Mouse (Mus musculus): ENCODE measurements around the gene Nrip3. TPM values are rescaled to one million over a fixed set of nuclear protein-coding genes. Genes with fewer than 3 reads are reported as not detected.

Gene Nrip3
- polyA plus RNA-seq (2012; rRNA removed), result 3.2 and 3.3 TPM in 2 replicates

GRCm38 (mm10) chr7:109781470-109782203 lies at the start of gene Nrip3:
Gene Nrip3 (minus strand): TSS chr7:109782025.

DNA sequence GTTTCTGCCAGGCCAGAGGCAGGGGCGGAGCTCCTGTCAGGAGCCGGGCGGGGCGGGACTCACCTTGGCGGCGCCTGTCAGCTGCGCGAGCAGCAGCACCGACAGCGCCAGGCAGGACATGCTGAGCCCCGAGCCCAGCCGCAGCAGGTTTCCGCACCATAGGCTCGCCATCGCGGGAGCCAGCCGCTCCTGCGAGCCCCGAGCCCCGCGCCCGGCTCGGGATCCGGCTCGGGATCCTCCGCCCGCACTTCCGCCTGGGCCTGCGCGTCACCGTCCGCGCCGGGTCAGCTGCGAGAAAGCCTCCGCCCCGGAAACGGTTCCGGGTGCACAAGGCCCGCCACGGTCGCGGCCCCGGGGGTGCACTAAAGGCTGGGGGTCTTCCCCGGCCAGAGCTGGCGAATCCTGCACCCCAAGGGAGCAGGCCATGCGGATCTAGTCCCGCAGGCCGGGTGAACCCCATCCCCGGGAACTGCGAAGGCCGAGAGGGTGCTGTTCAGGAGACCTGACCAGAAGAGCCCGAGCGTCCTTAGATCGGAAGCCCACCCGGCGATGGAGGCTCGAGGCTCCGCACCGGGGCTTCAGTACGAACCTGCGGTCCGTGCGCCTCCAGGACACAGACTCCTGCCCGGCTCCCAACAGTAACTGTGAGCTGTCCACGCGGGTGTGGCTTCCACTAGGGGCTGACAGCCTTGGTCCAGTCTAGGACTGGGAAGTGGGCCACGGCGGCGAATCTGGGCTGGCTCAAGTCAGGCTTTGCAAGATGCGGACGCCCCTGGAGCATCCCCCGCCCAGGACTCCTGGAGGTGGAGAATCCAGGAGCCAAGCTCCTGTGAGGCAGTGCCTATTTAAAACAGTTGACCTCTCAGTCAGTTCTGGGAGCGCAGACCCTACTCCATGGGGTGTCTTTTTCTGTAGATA lies 29.6 kb downstream of the Nrip3 start, which contains the start of gene Tmem9b:
Gene Tmem9b, minus strand, starts transcription at position 868 of the 918 bp plus-strand sequence.

DNA sequence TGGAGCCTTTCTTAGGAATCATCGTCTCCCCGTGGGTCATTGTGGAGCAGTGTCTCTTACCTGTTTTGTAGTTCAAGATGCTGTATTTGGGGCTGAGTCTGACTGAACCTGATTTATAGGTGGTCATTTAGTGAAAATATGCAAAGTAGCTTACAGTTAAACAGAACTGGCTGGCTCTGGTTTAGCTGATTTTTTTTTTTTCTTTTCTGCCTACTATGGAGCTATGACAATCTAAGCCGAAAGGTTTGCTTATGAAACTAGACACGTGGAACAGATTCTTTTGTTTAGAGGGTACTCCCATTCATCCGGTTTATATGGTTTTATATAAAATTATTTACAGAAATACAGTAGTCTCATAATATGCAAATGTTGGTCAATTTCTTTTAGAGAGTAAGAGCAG lies 50.2 kb downstream of the Nrip3 start, which contains the start of gene Ascl3:
Gene Ascl3, minus strand, starts transcription at position 101 of the 400 bp plus-strand sequence.

GRCm38 (mm10) chr7:109723697-109724096 lies 58.1 kb downstream of the Nrip3 start, which contains the start of gene BC051019:
Gene BC051019 (minus strand): TSS chr7:109723850.

Other genes starting within 250 kb of the Nrip3 start
- 19.5 and 30.9 TPM in 2 replicates for gene St5, start 78.4 kb downstream of the Nrip3 start, polyA plus RNA-seq (2012; rRNA removed)
- 12.5 and 14.8 TPM in 2 replicates for gene Akip1, start 78.3 kb downstream of the Nrip3 start, polyA plus RNA-seq (2012; rRNA removed)
- 0.24 and 0.47 TPM in 2 replicates for gene BC051019, start 58.2 kb downstream of the Nrip3 start, polyA plus RNA-seq (2012; rRNA removed)
- 0.09 and 0.19 TPM in 2 replicates for gene Ascl3, start 50.3 kb downstream of the Nrip3 start, polyA plus RNA-seq (2012; rRNA removed)
- gene Tmem9b, start 29.1 kb downstream of the Nrip3 start, polyA plus RNA-seq (2012; rRNA removed), result 59.1 and 59.7 TPM in 2 replicates
- gene Scube2, start 83.7 kb upstream of the Nrip3 start, polyA plus RNA-seq (2012; rRNA removed), result 0.58 and 1.4 TPM in 2 replicates
- gene Dennd5a, start 178.4 kb upstream of the Nrip3 start, polyA plus RNA-seq (2012; rRNA removed), result 121 and 134 TPM in 2 replicates
- 43.3 and 46.8 TPM in 2 replicates for gene Tmem41b, start 204.9 kb upstream of the Nrip3 start, polyA plus RNA-seq (2012; rRNA removed)
- 50.1 and 57.8 TPM in 2 replicates for gene Ipo7, start 236.2 kb upstream of the Nrip3 start, polyA plus RNA-seq (2012; rRNA removed)

Data from central nervous system, embryonic 14 days (tissue).